Mouse (Mus musculus) thymus, postnatal 0 days (tissue): ENCODE results near the gene Mettl26. TPM values are rescaled to one million over a fixed set of nuclear protein-coding genes. Genes with fewer than 3 reads are reported as not detected.
A peak's percentile ranks its signal among the peaks of the same experiment; 100 is the strongest.

Source experiments
- DNase-seq: peaks from one replicate; pipeline ENCODE4 v3.0.0-alpha.2; 2015; ENCODE audit warnings: low spot score
- polyA plus RNA-seq: library from polyadenylated mRNA; unstranded; fragments of >200 nt; fragmentation: Nextera tagmentation; extraction: Ambion mirVana; gene quantifications from 2 replicates; pipeline ENCODE4 v1.2.1, GENCODE M21; 2015

Mettl26 gene
- polyA plus RNA-seq, 1 experiment from 2014 or later, result 47.0 TPM

DNA sequence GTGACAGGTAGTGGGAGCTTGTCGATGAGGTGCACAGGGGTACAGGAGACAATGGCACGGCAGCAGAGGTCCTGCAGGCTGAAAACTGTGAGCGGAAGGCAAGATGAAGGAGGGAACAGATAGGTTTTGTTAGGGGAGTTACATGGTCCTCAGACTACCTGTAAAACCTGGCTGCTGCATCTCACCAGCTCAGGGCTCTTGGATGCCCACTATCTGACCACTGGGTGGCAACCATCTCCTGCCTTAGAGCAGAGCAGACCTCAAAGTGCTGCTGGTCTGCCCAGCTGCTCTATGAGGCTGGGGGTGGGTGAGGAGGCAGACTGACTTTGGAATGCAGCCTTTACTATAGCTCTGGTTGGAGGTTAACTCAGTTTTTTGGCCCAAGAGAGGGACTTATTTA is 8.9 kb downstream of the Mettl26 start:
- DNase-seq, result no peak

DNA sequence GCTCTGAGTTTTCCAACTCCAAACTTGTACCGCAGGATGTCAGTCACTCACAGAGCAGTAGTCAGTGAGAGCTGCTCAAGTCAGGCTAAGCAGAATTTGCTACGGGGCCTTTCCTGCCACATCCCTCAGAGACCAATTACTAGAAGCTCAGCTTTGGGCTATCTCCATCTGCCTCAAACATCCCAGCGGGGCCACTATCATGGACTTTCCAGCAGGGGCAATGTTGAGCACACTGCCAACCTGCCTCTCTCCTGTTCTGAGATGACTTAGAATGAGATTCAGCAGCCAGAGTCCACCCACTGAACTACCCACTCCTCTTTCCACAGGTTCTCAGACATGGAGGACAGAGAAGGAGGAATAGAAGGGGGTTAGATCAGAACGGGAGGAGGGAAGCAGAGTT is 10.8 kb downstream of the Mettl26 start:
- DNase-seq, result peak; percentile 45

DNA sequence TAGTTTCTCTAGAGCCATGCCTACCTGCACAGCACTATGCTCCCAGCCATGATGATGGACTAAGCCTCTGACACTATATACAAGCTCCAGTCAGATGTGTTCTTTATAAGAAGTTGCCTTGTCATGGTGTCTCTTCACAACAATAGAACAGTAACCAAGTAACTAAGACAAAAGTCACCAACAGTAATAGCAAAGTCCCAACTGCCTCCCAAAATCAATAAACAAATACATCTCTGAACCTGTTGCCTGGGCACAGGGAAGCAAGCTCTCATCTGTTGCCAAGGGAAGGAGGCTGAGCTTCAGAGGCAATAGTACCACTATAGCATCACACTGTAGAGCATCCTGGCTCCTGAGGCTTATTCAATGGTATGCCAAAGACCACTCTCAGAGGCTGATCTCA is 11.9 kb downstream of the Mettl26 start:
- no peak for DNase-seq

DNA sequence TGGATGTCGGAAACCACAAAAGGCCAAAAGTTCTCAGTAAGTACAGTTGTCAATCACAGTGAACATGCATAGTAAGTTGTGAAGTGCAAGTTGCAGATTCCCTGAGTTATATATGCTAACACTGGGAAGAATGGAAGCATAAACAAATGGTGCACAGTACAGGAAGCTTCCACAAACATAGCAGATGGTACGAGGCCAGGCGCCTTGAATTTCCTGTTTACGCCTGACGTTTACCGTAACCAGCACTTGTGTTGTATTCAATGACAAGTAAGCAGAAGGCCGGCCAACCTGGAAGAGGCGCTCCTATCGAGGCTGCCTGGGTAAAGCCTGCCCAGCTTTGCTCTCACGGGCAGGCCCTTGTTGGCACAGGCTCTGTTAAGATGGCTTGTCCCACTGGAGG is 12.6 kb downstream of the Mettl26 start:
- no peak for DNase-seq

DNA sequence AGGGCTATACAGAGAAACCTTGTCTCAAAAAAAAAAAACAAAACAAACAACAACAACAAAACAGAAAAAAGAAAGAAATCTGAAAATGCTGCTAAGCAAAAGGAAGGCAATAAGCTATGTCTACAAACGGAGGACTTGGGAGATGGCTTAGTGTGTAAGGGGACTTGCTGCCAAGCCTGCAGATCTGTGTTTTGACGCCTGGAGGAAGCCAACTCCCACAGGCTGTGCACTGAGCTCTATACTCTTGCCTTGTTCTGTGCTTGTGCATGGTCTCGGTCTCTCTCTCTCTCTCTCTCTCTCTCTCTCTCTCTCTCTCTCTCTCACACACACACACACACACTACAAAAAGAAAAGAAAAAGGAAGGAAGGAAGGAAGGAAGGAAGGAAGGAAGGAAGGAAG is 14.0 kb downstream of the Mettl26 start:
- no peak for DNase-seq

DNA sequence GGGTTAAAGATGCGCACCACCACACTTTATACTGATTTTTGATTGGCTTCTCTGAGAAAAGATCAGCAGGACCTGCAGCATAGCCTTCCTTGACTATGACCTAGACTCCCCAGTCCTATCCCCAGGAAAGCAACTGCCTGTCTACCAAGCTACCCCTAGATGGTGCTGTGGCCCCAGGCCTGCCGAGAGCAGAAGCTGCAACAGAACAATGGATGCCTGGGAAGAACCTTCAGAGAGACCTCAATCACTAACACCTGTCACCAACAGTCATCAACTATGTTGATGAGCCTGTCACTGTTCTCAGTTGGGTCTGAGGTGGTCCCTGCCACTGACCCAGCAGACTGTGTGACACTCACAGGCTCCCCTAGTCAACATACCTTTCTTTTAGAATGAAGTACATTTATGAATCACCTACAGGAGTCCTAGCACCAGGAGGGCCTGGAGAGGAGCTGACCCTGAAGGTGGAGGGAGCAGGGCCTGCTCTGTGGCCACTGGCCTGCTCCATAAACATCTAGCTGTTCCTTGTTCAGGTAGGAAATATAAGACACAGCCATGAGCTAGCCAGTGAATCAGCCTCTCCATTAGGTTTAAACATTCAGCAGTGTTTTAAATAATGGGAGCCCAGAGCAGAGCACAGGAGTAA is 19.2 kb downstream of the Mettl26 start:
- peak; percentile 78 for DNase-seq

DNA sequence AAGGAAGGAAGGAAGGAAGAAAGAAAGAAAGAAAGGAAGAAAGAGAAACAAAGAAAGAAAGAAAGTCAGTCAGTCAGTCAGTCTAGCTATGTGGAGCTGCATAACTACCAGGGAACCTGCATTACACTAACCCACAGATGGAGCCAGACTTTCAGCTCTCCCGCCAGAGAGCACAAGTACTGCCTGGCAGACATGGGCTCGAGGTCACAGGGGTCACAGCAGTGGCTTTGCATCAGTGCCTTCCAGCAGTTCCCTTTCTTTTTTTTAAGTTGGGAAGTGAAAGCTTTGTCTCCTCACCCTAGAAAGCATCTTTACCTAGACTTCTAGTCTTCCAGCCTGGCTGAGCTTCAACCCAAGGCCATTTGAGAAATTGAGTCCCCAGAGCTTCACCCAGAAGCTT is 20.5 kb downstream of the Mettl26 start:
- no peak for DNase-seq

DNA sequence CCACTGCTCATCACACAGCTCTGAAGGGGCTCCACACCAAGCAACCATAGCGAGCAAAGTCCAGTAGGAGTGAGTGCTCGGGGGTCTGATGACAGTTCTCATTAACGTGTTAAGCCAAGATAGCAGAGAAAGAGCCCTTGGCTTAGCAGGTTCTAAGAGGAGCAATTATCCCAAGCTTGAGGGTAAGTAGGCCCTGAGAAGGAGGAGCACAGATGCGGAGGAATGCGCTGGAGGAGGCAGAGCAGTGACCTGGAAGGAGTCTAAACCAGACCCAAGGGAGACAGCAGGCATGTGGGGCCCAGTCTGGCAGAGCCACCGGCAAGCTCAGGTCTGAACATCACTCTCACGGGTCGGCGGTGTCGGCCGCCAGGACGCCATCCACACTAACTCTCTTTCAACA is 21.0 kb downstream of the Mettl26 start:
- no peak for DNase-seq

DNA sequence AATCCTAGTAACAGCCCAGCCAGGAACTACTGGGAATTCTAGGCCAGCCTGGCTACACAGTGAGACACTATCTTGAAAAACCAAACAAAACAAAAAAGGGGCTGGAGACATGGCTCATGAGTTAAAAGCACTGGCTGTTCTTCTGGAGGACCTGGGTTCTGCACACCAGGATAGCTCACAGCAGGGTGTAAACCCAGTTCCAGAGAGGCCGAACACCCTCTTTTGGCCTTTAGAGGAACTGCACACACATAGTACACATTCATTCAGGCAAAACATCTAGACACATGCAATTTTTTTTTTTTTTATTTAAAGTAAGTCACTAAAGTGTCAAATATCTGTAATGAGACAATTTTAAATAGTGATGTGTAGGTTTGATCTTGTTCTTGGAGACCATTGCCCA is 25.3 kb downstream of the Mettl26 start:
- no peak for DNase-seq

DNA sequence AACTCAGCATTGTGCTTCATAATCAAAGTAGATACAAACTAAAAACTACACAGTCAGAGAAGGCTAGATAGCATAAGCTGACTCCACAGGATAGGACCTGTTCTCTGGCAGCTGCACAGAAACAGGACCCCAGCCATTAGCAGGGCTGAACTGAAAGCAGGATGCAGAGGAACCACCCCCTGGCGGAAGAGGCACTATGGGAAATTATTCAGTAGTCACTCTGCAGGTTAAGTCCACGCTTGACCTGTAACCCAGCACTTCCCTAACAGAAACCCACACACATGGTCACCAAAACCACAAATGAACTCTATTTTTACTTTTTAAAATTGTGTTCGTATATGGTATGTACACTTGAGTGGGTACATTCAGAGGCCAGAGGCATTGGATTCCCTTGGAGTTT is 28.2 kb downstream of the Mettl26 start:
- no peak for DNase-seq

DNA sequence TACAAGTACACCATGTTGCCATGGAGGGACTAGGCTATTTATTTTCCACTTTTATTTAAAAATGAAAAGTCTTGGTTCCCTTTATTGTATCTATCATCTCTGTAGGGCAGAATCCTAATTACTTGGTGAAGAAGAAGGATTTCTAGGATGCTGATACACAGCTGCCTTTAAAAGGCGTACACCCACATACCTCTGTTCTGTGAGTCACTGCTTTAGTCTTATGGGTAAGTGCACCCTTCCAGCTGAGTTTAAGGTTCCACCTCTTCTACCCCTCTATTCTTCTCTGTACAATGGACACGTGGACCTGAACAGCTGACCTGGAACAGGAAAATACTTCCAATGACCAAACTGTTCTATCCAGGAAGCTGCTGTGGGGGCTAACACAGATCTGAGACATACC is 32.8 kb downstream of the Mettl26 start:
- DNase-seq, result no peak

DNA sequence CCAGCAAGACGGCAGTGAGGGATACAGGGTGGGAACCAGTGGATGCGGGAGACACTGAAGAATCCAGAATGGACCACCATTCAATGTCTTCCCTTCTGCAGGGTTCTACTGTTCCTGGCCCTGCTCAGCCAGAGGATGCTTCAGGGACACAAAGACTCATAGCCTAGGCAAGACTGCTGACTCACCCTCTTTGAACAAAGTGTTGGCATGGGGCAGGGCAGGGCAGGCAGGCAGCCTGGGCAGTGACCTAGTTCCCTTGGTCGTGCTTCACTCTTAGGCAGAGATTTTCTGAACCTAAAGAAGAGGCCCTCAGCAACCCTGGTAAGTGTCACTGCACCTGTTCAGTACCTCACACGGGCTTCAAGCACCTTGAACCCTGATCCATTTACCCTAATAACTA is 36.9 kb downstream of the Mettl26 start:
- DNase-seq, result no peak

DNA sequence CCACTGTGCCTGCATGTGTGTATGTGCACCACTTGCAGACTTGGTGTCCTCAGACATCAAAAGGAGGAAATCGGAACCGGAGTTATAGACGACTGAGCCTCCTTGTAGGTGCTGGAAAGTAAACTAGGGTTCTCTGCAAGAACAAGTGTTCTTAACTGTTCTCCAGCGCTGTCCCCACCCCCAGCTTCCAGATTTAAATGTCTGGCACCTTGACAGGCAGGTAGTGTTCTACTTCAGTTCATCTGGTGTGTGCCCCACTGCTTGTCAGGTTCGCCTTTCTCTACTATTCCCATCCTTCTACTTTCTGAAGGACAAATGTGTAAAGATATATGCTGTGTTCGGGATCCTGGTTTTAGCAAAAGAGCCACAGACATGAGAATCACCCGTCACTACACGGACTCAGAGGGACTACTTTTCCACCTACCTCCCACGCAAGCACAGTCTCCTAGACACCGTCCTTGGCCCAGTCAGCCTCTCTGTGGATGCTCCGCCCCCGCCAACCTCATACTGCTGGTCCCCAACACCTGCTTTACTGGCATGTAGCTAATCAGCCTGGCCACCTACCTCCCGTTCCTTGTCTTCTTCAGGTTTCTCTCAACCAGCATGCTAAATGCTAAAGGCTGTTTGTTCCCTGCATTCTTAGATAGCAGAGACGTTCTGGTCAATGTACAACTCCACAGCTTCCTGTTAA is 38.5 kb downstream of the Mettl26 start:
- no peak for DNase-seq

DNA sequence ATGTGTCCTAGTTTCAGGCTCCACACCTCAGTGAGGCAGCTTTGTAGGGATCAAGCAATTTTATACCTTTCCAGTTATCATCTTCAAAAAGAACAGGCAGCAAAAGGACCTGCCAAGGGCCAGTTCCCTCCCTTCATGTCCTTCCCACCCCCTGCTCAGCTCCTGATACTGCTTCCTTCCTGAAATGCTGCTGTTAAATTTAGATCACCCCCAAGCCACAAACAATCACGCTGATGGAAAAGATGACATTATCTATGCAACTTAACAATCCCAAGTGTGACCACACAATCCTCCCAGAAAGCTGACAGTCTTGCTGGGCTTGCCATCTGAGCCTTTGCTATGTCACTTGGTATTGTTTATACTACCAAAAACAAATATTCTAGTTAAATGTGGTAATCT is 39.0 kb downstream of the Mettl26 start:
- DNase-seq, result no peak

DNA sequence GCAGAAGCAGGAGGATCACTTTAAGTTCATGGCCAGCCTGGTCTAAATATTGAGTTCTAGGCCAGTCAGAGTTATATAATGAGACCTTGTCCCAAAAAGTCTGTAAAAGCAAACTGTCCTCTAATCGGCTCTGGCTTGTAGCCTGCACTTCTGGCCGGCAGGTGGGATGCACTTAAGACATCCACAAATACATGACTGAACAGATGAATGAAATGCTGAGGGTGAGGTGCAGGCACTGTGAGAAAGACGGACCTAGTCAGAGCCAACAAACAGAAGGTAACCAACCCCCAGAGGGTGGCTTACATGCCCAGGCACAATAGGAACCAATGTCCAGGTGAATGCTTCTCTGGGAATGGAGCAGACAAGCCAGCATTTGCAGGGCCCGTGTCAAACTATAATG is 39.4 kb downstream of the Mettl26 start:
- no peak for DNase-seq

DNA sequence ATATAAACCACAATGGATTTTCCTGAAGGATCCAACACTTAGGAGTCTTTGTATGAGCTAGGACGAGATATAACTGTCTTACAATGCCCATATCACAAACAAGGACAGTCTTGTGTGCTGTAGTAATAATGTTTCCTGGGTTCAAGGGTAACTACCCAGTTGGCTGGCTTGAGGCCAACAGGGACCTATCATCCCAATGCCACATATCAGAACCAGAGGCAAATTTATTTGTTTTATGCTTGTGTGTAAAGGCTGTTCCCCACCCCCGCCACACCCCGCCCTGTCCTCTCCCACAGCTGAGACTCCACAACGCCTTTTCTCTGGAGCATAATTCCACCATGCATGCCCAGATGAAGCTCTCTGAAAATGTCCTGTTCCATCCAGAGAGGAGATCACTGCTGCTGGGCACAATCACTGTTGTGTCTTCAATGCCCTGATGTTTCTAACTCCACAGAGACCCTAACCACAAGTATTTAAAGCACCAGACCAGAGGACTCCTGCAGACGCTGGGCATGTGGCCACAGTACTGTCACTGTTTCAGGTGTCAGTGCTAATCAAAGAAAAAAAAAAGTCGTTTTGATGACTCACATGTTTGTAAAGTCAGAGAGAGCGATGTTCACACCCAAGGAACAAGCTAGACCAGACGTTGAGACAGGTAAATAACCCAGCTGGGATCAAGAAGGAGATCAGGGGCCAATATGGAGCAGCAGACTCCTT is 42.2 kb downstream of the Mettl26 start:
- DNase-seq, result no peak

DNA sequence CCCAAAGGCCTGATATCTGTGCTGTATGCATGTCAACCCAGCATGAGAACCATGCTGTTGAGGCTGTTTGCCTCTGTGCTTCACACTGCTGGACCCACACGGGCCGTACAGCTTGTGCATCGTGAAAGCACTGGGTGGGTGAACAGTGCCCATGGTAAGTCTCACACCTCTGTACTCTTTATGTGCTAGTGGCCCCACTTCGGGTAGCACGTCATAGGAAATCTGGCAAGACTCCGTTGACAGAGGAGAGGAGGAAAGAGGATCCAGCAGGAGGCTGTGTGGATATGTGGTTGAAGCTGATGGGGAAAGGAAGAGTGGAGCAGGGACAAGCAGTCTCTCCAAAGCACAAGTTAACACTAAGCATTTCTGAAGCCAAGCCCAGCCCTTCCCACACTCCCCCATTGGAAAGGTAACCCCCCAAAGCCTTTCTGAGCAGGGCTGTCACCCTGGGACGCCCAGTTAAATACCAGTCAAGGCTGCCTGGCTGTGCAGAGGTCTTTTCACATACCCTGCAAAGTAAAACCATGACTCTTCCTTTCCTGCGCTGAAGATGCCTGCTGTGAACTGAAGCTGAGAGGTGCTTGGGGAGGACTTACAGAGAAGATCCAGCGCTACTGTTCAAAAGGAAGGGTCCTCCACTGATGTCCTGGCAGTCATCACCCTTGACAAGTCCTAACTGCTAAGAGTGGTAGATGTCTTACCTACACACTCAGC is 43.3 kb downstream of the Mettl26 start:
- no peak for DNase-seq

DNA sequence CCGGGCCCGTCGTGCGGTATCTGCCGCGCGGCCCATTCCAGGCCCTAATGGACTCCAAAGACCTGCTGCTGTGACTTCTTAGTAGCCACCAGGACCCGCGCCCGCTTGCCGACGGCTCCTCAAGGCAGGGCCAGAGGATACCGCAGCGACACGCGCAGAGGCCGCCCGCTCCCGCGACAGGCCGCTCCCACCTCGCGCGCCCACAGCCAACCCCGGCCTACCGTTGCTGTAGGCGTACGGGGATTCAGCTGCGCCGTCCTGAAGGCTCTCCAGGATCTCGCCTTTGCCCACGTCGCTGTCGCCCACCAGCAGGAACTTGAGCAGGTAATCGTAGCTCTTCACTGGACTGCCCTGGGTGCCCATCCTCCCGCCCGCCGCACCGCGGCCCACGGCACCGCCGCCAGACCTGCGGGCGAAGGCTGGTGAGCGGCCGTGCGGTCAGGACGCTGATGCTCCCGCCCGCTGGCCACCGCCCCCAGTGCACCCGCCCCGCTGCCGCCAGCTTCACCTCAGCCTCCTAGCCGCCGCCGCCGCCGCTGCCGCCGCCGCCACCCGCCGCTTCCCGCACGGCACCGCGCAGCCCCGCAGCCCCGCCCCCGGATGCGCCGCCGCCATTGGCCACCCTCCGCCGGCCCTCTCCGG is 44.4 kb downstream of the Mettl26 start, which contains the start of gene Rab40c:
Gene Rab40c, minus strand, starts transcription at position 584 of the 642 bp plus-strand sequence.
- DNase-seq, result peak; percentile 56

DNA sequence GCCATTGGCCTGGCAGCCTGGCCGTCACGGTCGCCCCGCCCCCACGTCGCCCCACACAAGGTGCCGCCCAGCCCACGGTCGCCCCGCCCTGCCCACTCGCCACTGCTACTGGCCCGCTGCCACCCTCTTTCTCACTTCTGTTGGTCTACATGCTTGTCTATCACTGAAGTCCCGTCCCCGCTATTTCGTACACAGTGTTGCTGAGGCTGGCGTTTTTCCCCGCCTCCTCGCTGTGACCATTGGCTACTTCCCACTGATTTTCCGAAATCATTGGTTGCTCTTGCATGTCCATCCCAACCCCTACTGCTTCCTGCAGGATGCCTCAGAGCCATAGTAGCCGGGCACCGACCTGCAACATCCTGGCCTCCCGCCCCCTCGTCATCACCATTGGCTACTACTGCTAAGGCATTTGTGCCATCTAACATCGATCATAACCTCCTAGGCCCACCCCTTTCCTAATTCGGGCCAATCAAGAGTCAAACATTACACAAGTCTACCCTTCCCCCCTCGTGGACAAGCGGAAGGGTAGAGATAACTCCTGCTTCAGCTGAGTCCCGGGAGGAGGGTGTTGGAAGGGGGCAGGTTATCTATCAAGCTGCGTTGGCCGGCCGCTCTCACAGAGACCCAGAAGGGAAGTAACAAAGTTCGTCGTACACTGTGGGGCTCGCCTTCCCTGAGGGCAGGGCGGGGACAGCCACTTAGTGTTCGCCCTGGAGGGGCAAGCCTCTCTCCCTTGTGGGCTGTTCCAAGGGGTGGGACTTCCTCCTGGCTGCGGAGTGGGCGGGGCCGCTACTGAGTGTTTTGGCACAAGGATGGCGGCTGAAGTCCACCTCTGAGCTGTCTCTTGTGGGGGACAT is 45.1 kb downstream of the Mettl26 start:
- DNase-seq, result peak; percentile 99

DNA sequence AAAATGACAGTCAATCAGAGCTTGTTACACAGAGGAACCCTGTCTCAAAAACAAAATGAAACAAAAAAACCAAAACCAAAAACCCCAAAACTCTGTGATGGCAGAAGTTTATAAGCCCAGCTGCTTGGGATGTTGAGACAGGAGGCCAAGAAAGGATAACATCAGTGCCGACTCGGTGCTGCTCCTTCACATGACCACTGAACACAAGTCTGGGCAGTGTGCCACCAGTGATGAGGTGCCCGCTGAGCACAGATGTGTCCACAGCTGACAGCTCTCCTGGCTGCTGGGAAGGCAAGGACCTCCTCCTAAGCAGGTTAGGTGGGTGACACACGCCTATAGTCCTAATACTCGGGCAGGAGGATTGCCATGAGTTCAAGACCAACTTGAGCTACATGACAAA is 47.2 kb downstream of the Mettl26 start:
- DNase-seq, result no peak

DNA sequence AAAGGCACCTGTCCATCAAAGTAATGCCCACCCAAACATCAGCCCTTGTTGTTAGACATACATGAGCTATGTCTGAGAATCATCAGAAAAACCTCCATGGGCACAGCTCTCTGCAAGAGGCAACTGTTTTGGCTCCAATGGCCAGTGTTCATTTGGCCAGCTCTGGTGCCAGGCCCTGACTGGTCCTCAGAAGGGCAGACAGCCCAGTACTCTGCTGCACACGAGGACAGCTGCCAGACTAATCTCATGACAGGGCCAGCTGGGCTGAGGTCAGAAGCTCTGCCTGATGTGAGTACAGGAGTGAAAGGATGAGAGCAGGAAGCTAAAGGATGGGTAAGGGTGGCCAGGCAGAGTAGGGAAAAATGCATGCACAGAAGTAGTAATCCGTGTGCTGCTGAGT is 50.5 kb downstream of the Mettl26 start:
- no peak for DNase-seq
